Mouse (Mus musculus): ENCODE results near the gene Cfap99. TPM values are rescaled to one million over a fixed set of nuclear protein-coding genes. Genes with fewer than 3 reads are reported as not detected.

The Cfap99 gene
- polyA plus RNA-seq, 1 experiment from 2014 or later = not detected

DNA sequence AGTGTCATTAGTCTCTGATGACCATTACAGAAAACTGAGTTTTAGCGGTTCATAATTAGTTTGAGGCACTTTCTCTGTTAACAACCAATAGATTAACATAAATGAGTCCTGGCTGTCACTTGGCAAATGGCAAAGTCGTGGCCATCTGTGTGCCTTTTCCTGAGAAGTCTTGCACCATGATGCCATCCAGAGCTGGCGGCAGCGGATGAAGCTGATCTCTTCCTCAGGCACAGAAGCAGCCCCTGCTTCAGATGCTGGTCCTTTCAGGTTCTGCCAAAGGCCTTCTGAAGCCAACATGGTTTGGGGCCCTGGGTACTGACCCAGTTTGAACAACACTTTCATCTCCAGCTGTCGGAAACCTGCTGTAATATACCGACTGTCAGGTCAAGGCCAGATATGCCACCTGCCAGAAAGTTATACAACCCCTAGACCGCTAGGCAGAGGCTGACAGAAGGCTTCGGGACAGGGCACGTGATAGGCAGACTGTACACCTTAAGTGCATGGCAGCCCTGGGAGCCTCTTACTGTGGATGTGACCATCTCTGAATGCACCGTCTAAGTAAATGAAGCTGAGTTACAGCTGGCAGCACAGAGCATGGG lies 10.6 kb downstream of the Cfap99 start:
- Histone ChIP-seq H3K9me3 (replicated peaks) (no peaks in the 10 kb centered on the region), H3K36me3 (no peaks in the 10 kb centered on the region), H3K27ac (replicated peaks) (no peak overlapping the region), H3K4me1 (no peaks in the 10 kb centered on the region), H3K9ac (replicated peaks) (no peak overlapping the region), H3K4me2 (no peak overlapping the region), H3K4me3 (replicated peaks) (no peak overlapping the region), H3K27me3 (replicated peaks) (0 out of 2 replicates have a peak, but pooled peaks cover 3% of the 10 kb centered on the region)
- no peak for ATAC-seq (ENCODE audit: low FRiP score)
- WGBS = 84% methylated on average over 10 of the region's 10 CpGs

GRCm38 (mm10) chr5:34302377-34302776 lies 14.0 kb downstream of the Cfap99 start:
- Histone ChIP-seq H3K4me3 (replicated peaks) (no peak overlapping the region), H3K27ac (replicated peaks) (no peak overlapping the region), H3K9me3 (replicated peaks) (no peaks in the 10 kb centered on the region), H3K27me3 (replicated peaks) (0 out of 2 replicates have a peak, but pooled peaks cover 3% of the 10 kb centered on the region), H3K9ac (replicated peaks) (no peak overlapping the region), H3K4me2 (no peak overlapping the region), H3K4me1 (no peaks in the 10 kb centered on the region), H3K36me3 (no peaks in the 10 kb centered on the region)
- no peak for ATAC-seq (ENCODE audit: low FRiP score)
- 83% methylated on average over 7 of the region's 7 CpGs for WGBS

GRCm38 (mm10) chr5:34309016-34309415 lies 20.6 kb downstream of the Cfap99 start:
- ATAC-seq (ENCODE audit: low FRiP score) = no peak
- Histone ChIP-seq H3K27me3 (replicated peaks) (no peaks in the 10 kb centered on the region), H3K36me3 (no peaks in the 10 kb centered on the region), H3K4me3 (replicated peaks) (no peak overlapping the region), H3K27ac (replicated peaks) (no peak overlapping the region), H3K4me2 (no peak overlapping the region), H3K9ac (replicated peaks) (no peak overlapping the region), H3K9me3 (replicated peaks) (no peaks in the 10 kb centered on the region), H3K4me1 (no peaks in the 10 kb centered on the region)
- WGBS = 79% methylated on average over 3 of the region's 3 CpGs

DNA sequence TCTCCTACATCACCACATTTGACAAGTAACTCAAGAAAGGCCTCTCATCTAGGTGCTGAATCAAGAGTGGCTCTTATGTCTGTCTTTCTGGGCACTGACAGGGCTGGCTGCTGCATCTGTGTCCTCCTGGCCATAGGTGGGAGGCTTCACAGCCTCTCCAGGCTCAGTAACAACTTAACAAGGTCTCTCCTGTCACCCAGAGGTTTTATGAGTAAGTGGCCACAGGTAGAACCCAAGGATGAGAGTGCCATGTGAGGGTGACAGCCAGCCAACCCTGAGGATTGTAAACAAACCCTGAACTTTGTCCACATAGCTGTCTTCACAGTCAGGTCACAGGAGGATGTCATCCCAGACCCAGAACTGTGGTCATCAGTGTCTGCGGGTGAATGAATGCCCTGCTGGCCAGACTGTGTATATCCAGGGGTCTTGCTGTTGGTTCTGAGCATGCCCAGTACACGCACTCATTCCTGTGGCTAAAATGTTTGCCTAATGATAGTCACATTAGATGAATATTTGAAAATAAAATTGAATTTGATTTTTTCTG lies 31.2 kb downstream of the Cfap99 start:
- H3K27me3 ChIP-seq (replicated peaks) = no peaks in the 10 kb centered on the region
- H3K27ac ChIP-seq (replicated peaks) = no peak overlapping the region
- ATAC-seq (ENCODE audit: low FRiP score) = no peak
- WGBS = 77% methylated on average over 2 of the region's 2 CpGs
- no peak overlapping the region for H3K4me3 ChIP-seq (replicated peaks)
- H3K9me3 ChIP-seq (replicated peaks) = no peaks in the 10 kb centered on the region
- no peak overlapping the region for H3K4me2 ChIP-seq
- H3K9ac ChIP-seq (replicated peaks) = no peak overlapping the region
- H3K36me3 ChIP-seq = no peaks in the 10 kb centered on the region
- H3K4me1 ChIP-seq = no peaks in the 10 kb centered on the region

- Histone ChIP-seq H3K36me3 (no peaks in the 10 kb centered on the region), H3K9me3 (replicated peaks) (no peaks in the 10 kb centered on the region), H3K9ac (replicated peaks) (no peak overlapping the region), H3K4me1 (peaks cover 2% of the 10 kb centered on the region), H3K27ac (replicated peaks) (no peak overlapping the region), H3K4me3 (replicated peaks) (no peak overlapping the region), H3K27me3 (replicated peaks) (no peaks in the 10 kb centered on the region), H3K4me2 (no peak overlapping the region)
- no peak for ATAC-seq (ENCODE audit: low FRiP score)
- 86% methylated on average over 4 of the region's 4 CpGs for WGBS
These were observed 32.8 kb downstream of the Cfap99 start for GRCm38 (mm10) chr5:34321236-34321635.

- no peak overlapping the region for H3K9ac ChIP-seq (replicated peaks)
- no peaks in the 10 kb centered on the region for H3K36me3 ChIP-seq
- no peak overlapping the region for H3K4me3 ChIP-seq (replicated peaks)
- H3K4me2 ChIP-seq = no peak overlapping the region
- no peaks in the 10 kb centered on the region for H3K9me3 ChIP-seq (replicated peaks)
- no peaks in the 10 kb centered on the region for H3K27me3 ChIP-seq (replicated peaks)
- no peak for ATAC-seq (ENCODE audit: low FRiP score)
- H3K27ac ChIP-seq (replicated peaks) = no peak overlapping the region
- H3K4me1 ChIP-seq = peaks cover 14% of the 10 kb centered on the region
These were observed 36.9 kb downstream of the Cfap99 start for GRCm38 (mm10) chr5:34325286-34325685.

DNA sequence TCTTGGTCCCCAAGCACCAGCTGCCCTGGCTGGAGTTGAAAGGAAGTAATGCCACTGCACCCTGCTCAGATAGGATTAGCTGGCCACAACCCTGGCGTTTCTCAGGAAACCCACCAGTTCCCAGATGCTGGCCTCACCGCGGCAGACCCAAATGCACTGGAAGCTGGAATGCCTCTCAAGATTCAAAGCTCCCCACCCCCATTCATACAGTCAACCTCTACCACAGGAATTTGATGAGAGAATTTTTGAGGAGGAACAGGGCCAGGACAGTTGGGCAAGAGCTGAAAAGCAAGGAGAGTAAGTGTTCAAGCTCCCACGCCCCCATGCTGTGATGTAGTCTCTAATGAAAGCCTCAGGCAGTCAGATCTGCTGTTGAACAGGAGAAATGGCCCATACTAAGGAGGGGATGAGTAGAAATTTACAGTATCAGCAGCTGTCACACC lies 37.9 kb downstream of the Cfap99 start:
- H3K4me2 ChIP-seq = peak overlapping the region; percentile 59; the same call in 1 of the 2 replicates

GRCm38 (mm10) chr5:34326875-34327576 lies 38.6 kb downstream of the Cfap99 start:
- no peak overlapping the region for H3K27ac ChIP-seq (replicated peaks)
- H3K4me1 ChIP-seq = peaks cover 14% of the 10 kb centered on the region
- no peaks in the 10 kb centered on the region for H3K27me3 ChIP-seq (replicated peaks)
- WGBS = 14% methylated on average over 31 of the region's 31 CpGs
- peak overlapping the region; percentile 59 for H3K4me2 ChIP-seq
- no peaks in the 10 kb centered on the region for H3K36me3 ChIP-seq
- peak overlapping the region; percentile 44 for H3K9ac ChIP-seq (replicated peaks)
- peak overlapping the region; percentile 34 for H3K4me3 ChIP-seq (replicated peaks)
- no peaks in the 10 kb centered on the region for H3K9me3 ChIP-seq (replicated peaks)
- ATAC-seq (ENCODE audit: low FRiP score) = peak; percentile 83

More for the DNA sequence above, 37.9 kb downstream of the Cfap99 start:
- WGBS = 38% methylated on average over 4 of the region's 4 CpGs
- H3K9me3 ChIP-seq (replicated peaks) = no peaks in the 10 kb centered on the region
- H3K9ac ChIP-seq (replicated peaks) = no peak overlapping the region
- H3K27me3 ChIP-seq (replicated peaks) = no peaks in the 10 kb centered on the region
- no peak for ATAC-seq (ENCODE audit: low FRiP score)
- H3K4me1 ChIP-seq = peaks cover 14% of the 10 kb centered on the region
- H3K27ac ChIP-seq (replicated peaks) = no peak overlapping the region
- no peaks in the 10 kb centered on the region for H3K36me3 ChIP-seq
- H3K4me3 ChIP-seq (replicated peaks) = no peak overlapping the region

- Histone ChIP-seq H3K4me2 (no peak overlapping the region), H3K4me1 (peaks cover 14% of the 10 kb centered on the region), H3K9ac (replicated peaks) (no peak overlapping the region), H3K9me3 (replicated peaks) (no peaks in the 10 kb centered on the region), H3K36me3 (no peaks in the 10 kb centered on the region), H3K27me3 (replicated peaks) (no peaks in the 10 kb centered on the region), H3K4me3 (replicated peaks) (no peak overlapping the region), H3K27ac (replicated peaks) (no peak overlapping the region)
- no peak for ATAC-seq (ENCODE audit: low FRiP score)
- 84% methylated on average over 2 of the region's 2 CpGs for WGBS
These were observed 41.7 kb downstream of the Cfap99 start for GRCm38 (mm10) chr5:34330136-34330535.

DNA sequence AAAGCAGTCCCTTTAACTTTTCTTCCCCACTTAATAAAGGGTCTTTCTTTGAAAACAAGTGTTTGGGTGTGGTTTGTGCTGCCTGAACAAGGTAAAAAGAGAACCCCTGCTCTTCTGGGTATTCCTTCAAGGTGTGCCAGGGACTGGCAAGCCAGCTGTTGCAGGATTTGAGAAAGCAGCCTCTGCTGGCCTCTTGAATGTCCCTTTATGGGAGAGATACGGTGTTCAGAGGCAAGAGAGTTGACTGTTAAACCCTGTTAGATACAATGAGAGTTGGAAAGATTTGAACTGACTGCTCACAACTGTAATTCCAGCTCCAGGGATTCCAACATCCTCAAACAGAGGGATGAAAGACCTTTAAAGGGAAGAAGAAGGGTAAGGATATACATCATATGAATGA lies 45.7 kb downstream of the Cfap99 start:
- H3K27ac ChIP-seq (replicated peaks) = no peak overlapping the region
- no peaks in the 10 kb centered on the region for H3K36me3 ChIP-seq
- H3K27me3 ChIP-seq (replicated peaks) = no peaks in the 10 kb centered on the region
- no peak overlapping the region for H3K4me3 ChIP-seq (replicated peaks)
- no peak for ATAC-seq (ENCODE audit: low FRiP score)
- H3K9ac ChIP-seq (replicated peaks) = no peak overlapping the region
- H3K4me2 ChIP-seq = no peak overlapping the region
- 89% methylated on average over 1 of the region's 1 CpGs for WGBS
- no peaks in the 10 kb centered on the region for H3K9me3 ChIP-seq (replicated peaks)
- H3K4me1 ChIP-seq = peaks cover 22% of the 10 kb centered on the region

DNA sequence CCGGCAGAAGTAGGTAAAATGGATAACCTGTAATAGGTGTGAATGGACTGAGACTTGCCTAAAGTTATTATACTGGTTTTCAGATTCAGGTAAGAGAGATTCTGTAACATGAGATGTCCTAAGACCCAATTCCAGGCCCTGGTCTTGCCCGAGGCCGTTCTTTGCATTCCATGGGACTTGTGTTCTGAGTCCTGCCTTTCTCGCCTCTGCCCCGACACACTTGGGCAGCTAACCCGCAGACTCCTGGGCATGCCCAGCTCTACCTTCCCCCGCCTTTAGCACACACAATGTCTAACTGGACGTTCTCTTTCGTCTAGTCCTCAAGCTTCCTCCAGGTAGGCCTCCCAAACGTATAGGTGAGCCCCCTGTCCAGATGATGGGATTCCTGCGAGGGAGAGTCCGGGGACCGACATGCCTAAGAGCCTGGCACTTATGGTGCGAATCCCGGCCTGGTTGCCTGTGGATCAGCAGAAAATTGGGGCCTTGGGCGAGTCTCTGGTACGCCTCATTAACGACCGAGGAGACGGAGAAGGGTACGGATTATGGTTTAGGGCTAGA lies 47.2 kb downstream of the Cfap99 start:
- Histone ChIP-seq H3K9ac (replicated peaks) (peak overlapping the region; percentile 95), H3K4me1 (peaks cover 25% of the 10 kb centered on the region), H3K4me2 (peak overlapping the region; percentile 94), H3K9me3 (replicated peaks) (no peaks in the 10 kb centered on the region), H3K4me3 (replicated peaks) (peak overlapping the region; percentile 99), H3K36me3 (no peaks in the 10 kb centered on the region), H3K27ac (replicated peaks) (peak overlapping the region; percentile 91), H3K27me3 (replicated peaks) (no peaks in the 10 kb centered on the region)
- WGBS = 2% methylated on average over 21 of the region's 21 CpGs
- ATAC-seq (ENCODE audit: low FRiP score) = peak; percentile 66

Data from neural tube, embryonic 15.5 days (tissue).